Mouse (Mus musculus): ENCODE measurements around the gene Gpatch2. TPM values are rescaled to one million over a fixed set of nuclear protein-coding genes. Genes with fewer than 3 reads are reported as not detected.

The Gpatch2 gene
- polyA plus RNA-seq, 1 experiment from 2014 or later, result 18.3 TPM

GRCm38 (mm10) chr1:187216620-187217410, 1.5 kb downstream of the Gpatch2 start:
- ATAC-seq (ENCODE audit: low read depth), result no peak
- WGBS, result 92% methylated on average over 9 of the region's 9 CpGs
- Histone ChIP-seq H3K36me3 (ENCODE audit: control insufficient read depth, insufficient read depth, low read length) (no peaks in the 10 kb centered on the region), H3K9ac (replicated peaks; ENCODE audit: low read depth, low read length) (no peak overlapping the region), H3K27ac (ENCODE audit: low read depth, low read length) (no peak overlapping the region), H3K9me3 (ENCODE audit: control insufficient read depth, low read length) (no peaks in the 10 kb centered on the region), H3K4me1 (ENCODE audit: control insufficient read depth, insufficient read depth, low read length) (peaks cover 4% of the 10 kb centered on the region; the same call in 1 of the 2 replicates), H3K4me2 (ENCODE audit: low read depth, low read length) (no peak overlapping the region), H3K27me3 (ENCODE audit: control insufficient read depth, insufficient read depth, low read length) (no peaks in the 10 kb centered on the region), H3K4me3 (ENCODE audit: low read depth, low read length) (no peak overlapping the region)

- no peaks in the 10 kb centered on the region for H3K27me3 ChIP-seq (ENCODE audit: control insufficient read depth, insufficient read depth, low read length)
- H3K36me3 ChIP-seq (ENCODE audit: control insufficient read depth, insufficient read depth, low read length), result no peaks in the 10 kb centered on the region
- ATAC-seq (ENCODE audit: low read depth), result no peak
- no peak overlapping the region for H3K4me3 ChIP-seq (ENCODE audit: low read depth, low read length)
- peaks cover 4% of the 10 kb centered on the region; the same call in 1 of the 2 replicates for H3K4me1 ChIP-seq (ENCODE audit: control insufficient read depth, insufficient read depth, low read length)
- no peak overlapping the region for H3K27ac ChIP-seq (ENCODE audit: low read depth, low read length)
- H3K4me2 ChIP-seq (ENCODE audit: low read depth, low read length), result no peak overlapping the region
- H3K9me3 ChIP-seq (ENCODE audit: control insufficient read depth, low read length), result no peaks in the 10 kb centered on the region
- no peak overlapping the region for H3K9ac ChIP-seq (replicated peaks; ENCODE audit: low read depth, low read length)
- WGBS, result 88% methylated on average over 6 of the region's 6 CpGs
These were observed 5.4 kb downstream of the Gpatch2 start for GRCm38 (mm10) chr1:187220756-187221155.

GRCm38 (mm10) chr1:187226328-187227025, 11.2 kb downstream of the Gpatch2 start:
- WGBS, result 72% methylated on average over 11 of the region's 11 CpGs
- H3K4me3 ChIP-seq (ENCODE audit: low read depth, low read length), result no peak overlapping the region

GRCm38 (mm10) chr1:187228414-187229146, 13.3 kb downstream of the Gpatch2 start:
- Histone ChIP-seq H3K9me3 (ENCODE audit: control insufficient read depth, low read length) (no peaks in the 10 kb centered on the region), H3K27me3 (ENCODE audit: control insufficient read depth, insufficient read depth, low read length) (no peaks in the 10 kb centered on the region), H3K4me1 (ENCODE audit: control insufficient read depth, insufficient read depth, low read length) (no peaks in the 10 kb centered on the region), H3K4me2 (ENCODE audit: low read depth, low read length) (no peak overlapping the region), H3K9ac (replicated peaks; ENCODE audit: low read depth, low read length) (no peak overlapping the region), H3K4me3 (ENCODE audit: low read depth, low read length) (no peak overlapping the region), H3K27ac (ENCODE audit: low read depth, low read length) (no peak overlapping the region), H3K36me3 (ENCODE audit: control insufficient read depth, insufficient read depth, low read length) (no peaks in the 10 kb centered on the region)
- WGBS, result 86% methylated on average over 13 of the region's 13 CpGs
- no peak for ATAC-seq (ENCODE audit: low read depth)

More at GRCm38 (mm10) chr1:187226328-187227025, 11.2 kb downstream of the Gpatch2 start:
- Histone ChIP-seq H3K36me3 (ENCODE audit: control insufficient read depth, insufficient read depth, low read length) (no peaks in the 10 kb centered on the region), H3K9me3 (ENCODE audit: control insufficient read depth, low read length) (no peaks in the 10 kb centered on the region), H3K4me1 (ENCODE audit: control insufficient read depth, insufficient read depth, low read length) (no peaks in the 10 kb centered on the region), H3K4me2 (ENCODE audit: low read depth, low read length) (no peak overlapping the region), H3K27me3 (ENCODE audit: control insufficient read depth, insufficient read depth, low read length) (no peaks in the 10 kb centered on the region), H3K9ac (replicated peaks; ENCODE audit: low read depth, low read length) (no peak overlapping the region), H3K27ac (ENCODE audit: low read depth, low read length) (no peak overlapping the region)
- no peak for ATAC-seq (ENCODE audit: low read depth)

- H3K4me1 ChIP-seq (ENCODE audit: control insufficient read depth, insufficient read depth, low read length), result no peaks in the 10 kb centered on the region
- H3K4me2 ChIP-seq (ENCODE audit: low read depth, low read length), result no peak overlapping the region
- 86% methylated on average over 5 of the region's 5 CpGs for WGBS
- no peaks in the 10 kb centered on the region for H3K27me3 ChIP-seq (ENCODE audit: control insufficient read depth, insufficient read depth, low read length)
- no peak overlapping the region for H3K9ac ChIP-seq (replicated peaks; ENCODE audit: low read depth, low read length)
- H3K4me3 ChIP-seq (ENCODE audit: low read depth, low read length), result no peak overlapping the region
- no peaks in the 10 kb centered on the region for H3K36me3 ChIP-seq (ENCODE audit: control insufficient read depth, insufficient read depth, low read length)
- no peak for ATAC-seq (ENCODE audit: low read depth)
- H3K27ac ChIP-seq (ENCODE audit: low read depth, low read length), result no peak overlapping the region
- H3K9me3 ChIP-seq (ENCODE audit: control insufficient read depth, low read length), result no peaks in the 10 kb centered on the region
These were observed 14.9 kb downstream of the Gpatch2 start for GRCm38 (mm10) chr1:187230255-187230654.

- 85% methylated on average over 14 of the region's 14 CpGs for WGBS
- H3K4me2 ChIP-seq (ENCODE audit: low read depth, low read length), result no peak overlapping the region
- no peaks in the 10 kb centered on the region for H3K36me3 ChIP-seq (ENCODE audit: control insufficient read depth, insufficient read depth, low read length)
- no peaks in the 10 kb centered on the region for H3K9me3 ChIP-seq (ENCODE audit: control insufficient read depth, low read length)
- H3K4me3 ChIP-seq (ENCODE audit: low read depth, low read length), result no peak overlapping the region
- no peak overlapping the region for H3K9ac ChIP-seq (replicated peaks; ENCODE audit: low read depth, low read length)
- H3K27ac ChIP-seq (ENCODE audit: low read depth, low read length), result no peak overlapping the region
- no peaks in the 10 kb centered on the region for H3K4me1 ChIP-seq (ENCODE audit: control insufficient read depth, insufficient read depth, low read length)
- H3K27me3 ChIP-seq (ENCODE audit: control insufficient read depth, insufficient read depth, low read length), result no peaks in the 10 kb centered on the region
- no peak for ATAC-seq (ENCODE audit: low read depth)
These were observed 17.1 kb downstream of the Gpatch2 start for GRCm38 (mm10) chr1:187232196-187232955.

- 51% methylated on average over 7 of the region's 7 CpGs for WGBS
- no peaks in the 10 kb centered on the region for H3K36me3 ChIP-seq (ENCODE audit: control insufficient read depth, insufficient read depth, low read length)
- no peaks in the 10 kb centered on the region for H3K27me3 ChIP-seq (ENCODE audit: control insufficient read depth, insufficient read depth, low read length)
- no peak overlapping the region for H3K27ac ChIP-seq (ENCODE audit: low read depth, low read length)
- no peaks in the 10 kb centered on the region for H3K4me1 ChIP-seq (ENCODE audit: control insufficient read depth, insufficient read depth, low read length)
- H3K4me3 ChIP-seq (ENCODE audit: low read depth, low read length), result no peak overlapping the region
- H3K9me3 ChIP-seq (ENCODE audit: control insufficient read depth, low read length), result no peaks in the 10 kb centered on the region
- H3K4me2 ChIP-seq (ENCODE audit: low read depth, low read length), result no peak overlapping the region
- no peak overlapping the region for H3K9ac ChIP-seq (replicated peaks; ENCODE audit: low read depth, low read length)
- no peak for ATAC-seq (ENCODE audit: low read depth)
These were observed 17.8 kb downstream of the Gpatch2 start for GRCm38 (mm10) chr1:187232996-187233615.

GRCm38 (mm10) chr1:187235161-187235560, 19.9 kb downstream of the Gpatch2 start:
- WGBS, result 90% methylated on average over 3 of the region's 3 CpGs
- ATAC-seq (ENCODE audit: low read depth), result no peak
- no peak overlapping the region for H3K4me2 ChIP-seq (ENCODE audit: low read depth, low read length)

More at GRCm38 (mm10) chr1:187235161-187235560, 19.9 kb downstream of the Gpatch2 start:
- no peaks in the 10 kb centered on the region for H3K9me3 ChIP-seq (ENCODE audit: control insufficient read depth, low read length)
- no peak overlapping the region for H3K9ac ChIP-seq (replicated peaks; ENCODE audit: low read depth, low read length)
- no peak overlapping the region for H3K27ac ChIP-seq (ENCODE audit: low read depth, low read length)
- H3K27me3 ChIP-seq (ENCODE audit: control insufficient read depth, insufficient read depth, low read length), result no peaks in the 10 kb centered on the region
- H3K4me3 ChIP-seq (ENCODE audit: low read depth, low read length), result no peak overlapping the region
- no peaks in the 10 kb centered on the region for H3K4me1 ChIP-seq (ENCODE audit: control insufficient read depth, insufficient read depth, low read length)
- H3K36me3 ChIP-seq (ENCODE audit: control insufficient read depth, insufficient read depth, low read length), result no peaks in the 10 kb centered on the region
